Mouse (Mus musculus) heart, adult 11 months (tissue): Measurements from ENCODE around the gene Gck.

ENCODE experiments used
- DNase-seq: peaks from one replicate; pipeline ENCODE4 v3.0.0; 2022

Gck gene

GRCm38 (mm10) chr11:5954965-5955504 lies 5.2 kb upstream of the Gck start:
- no peak for DNase-seq

GRCm38 (mm10) chr11:5954435-5954834 lies 4.6 kb upstream of the Gck start:
- DNase-seq = no peak

GRCm38 (mm10) chr11:5953130-5953765 lies 3.4 kb upstream of the Gck start:
- peak; percentile 81 for DNase-seq

GRCm38 (mm10) chr11:5952501-5952900 lies 2.6 kb upstream of the Gck start:
- DNase-seq = peak; percentile 96

GRCm38 (mm10) chr11:5948546-5949250 lies 1.2 kb downstream of the Gck start:
- peak; percentile 79 for DNase-seq

- DNase-seq = peak; percentile 74
Measured at GRCm38 (mm10) chr11:5947796-5948195, 2.1 kb downstream of the Gck start.

- DNase-seq = peak; percentile 93
Measured at GRCm38 (mm10) chr11:5945096-5945495, 4.8 kb downstream of the Gck start.

GRCm38 (mm10) chr11:5942966-5943365 lies 6.9 kb downstream of the Gck start:
- peak; percentile 79 for DNase-seq

GRCm38 (mm10) chr11:5934531-5934930 lies 15.3 kb downstream of the Gck start:
- DNase-seq = peak; percentile 56

GRCm38 (mm10) chr11:5931947-5932346 lies 17.9 kb downstream of the Gck start:
- DNase-seq = peak; percentile 55

GRCm38 (mm10) chr11:5930578-5930977 lies 19.3 kb downstream of the Gck start:
- DNase-seq = peak; percentile 25

- peak; percentile 35 for DNase-seq
Measured at GRCm38 (mm10) chr11:5926696-5927220, 23.1 kb downstream of the Gck start.

- peak; percentile 4 for DNase-seq
Measured at GRCm38 (mm10) chr11:5924699-5925098, 25.2 kb downstream of the Gck start.

- DNase-seq = peak; percentile 85
Measured at GRCm38 (mm10) chr11:5920323-5920960, 29.4 kb downstream of the Gck start.

- peak; percentile 74 for DNase-seq
Measured at GRCm38 (mm10) chr11:5919606-5920005, 30.3 kb downstream of the Gck start.

GRCm38 (mm10) chr11:5918111-5918510 lies 31.8 kb downstream of the Gck start:
- peak; percentile 74 for DNase-seq

- peak; percentile 94 for DNase-seq
Measured at GRCm38 (mm10) chr11:5916178-5916548, 33.7 kb downstream of the Gck start.

GRCm38 (mm10) chr11:5915429-5916177 lies 34.3 kb downstream of the Gck start:
- DNase-seq = peak; percentile 97

GRCm38 (mm10) chr11:5914940-5915339 lies 34.9 kb downstream of the Gck start:
- DNase-seq = peak; percentile 95

GRCm38 (mm10) chr11:5913936-5914335 lies 35.9 kb downstream of the Gck start:
- DNase-seq = peak; percentile 84

GRCm38 (mm10) chr11:5913256-5913655 lies 36.6 kb downstream of the Gck start:
- DNase-seq = peak; percentile 91

- DNase-seq = peak; percentile 93
Measured at GRCm38 (mm10) chr11:5912635-5913034, 37.2 kb downstream of the Gck start.

GRCm38 (mm10) chr11:5908642-5909041 lies 41.2 kb downstream of the Gck start:
- no peak for DNase-seq
